Mouse (Mus musculus): ENCODE data around the gene Shisa3.

DNA sequence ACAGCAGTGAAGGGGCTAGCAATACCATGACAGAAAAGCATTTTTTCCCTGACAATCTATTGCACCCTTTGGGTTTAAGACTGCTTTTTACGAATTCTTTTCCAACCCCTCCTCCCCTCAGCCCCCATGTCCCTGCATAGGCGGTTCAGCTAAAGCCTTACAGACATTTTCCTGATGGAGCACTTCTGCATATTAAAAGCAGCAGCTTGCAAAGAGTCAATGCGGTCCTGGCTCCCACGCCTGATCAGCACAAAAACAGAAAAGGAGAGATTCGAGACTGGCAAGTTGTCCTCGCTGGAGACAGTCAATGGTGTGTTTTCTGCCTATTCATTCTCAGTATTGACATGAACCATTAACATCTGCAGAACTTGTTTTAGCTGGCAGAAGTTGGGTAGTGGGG, 55.0 kb downstream of the Shisa3 start:
- TF ChIP-seq CTCF (IDR thresholded peaks at IDR 0.05; ENCODE audit: control insufficient read depth, insufficient read depth, insufficient replicate concordance, low read depth, low read length), result no peak
- TF ChIP-seq POLR2A (IDR thresholded peaks at IDR 0.05; ENCODE audit: control insufficient read depth, low read depth, low read length), result no peak
